Mouse (Mus musculus): Measurements from ENCODE around the gene Fancc. TPM values are rescaled to one million over a fixed set of nuclear protein-coding genes. Genes with fewer than 3 reads are reported as not detected.
A peak's percentile ranks its signal among the peaks of the same experiment; 100 is the strongest.
"Not testable (repeated sequence)": the region's sequence is repeated elsewhere in the genome, so short reads cannot be mapped to it uniquely, and the experiment has no call there.

Fancc gene
- polyA plus RNA-seq, 1 experiment from 2014 or later = 12.8 TPM

DNA sequence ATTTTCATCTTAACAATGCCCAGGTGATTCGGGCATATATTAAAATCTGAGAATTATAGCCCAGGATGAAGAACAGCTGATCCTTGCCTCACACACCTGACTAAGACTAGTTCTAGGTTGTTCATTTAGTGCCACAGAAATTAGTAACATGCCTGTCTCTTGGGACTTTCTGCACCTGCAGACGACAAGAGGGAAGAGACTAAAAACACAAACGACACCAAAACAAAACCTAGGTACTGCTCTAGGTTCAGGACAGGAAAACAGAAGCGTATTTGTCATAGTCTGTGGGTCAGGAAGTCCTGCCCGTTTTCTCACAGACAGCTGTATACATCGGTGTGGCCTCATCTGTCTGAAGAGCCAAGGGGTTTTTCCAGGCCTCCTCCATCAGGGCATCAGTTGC, 51.7 kb downstream of the Fancc start:
- no peaks in the 10 kb centered on the region for H3K9me3 ChIP-seq (replicated peaks; ENCODE audit: control insufficient read depth, low read length)
- ATAC-seq = no peak
- 92% methylated on average over 6 of the region's 6 CpGs for WGBS
- DNase-seq (ENCODE audit: low spot score) = no peak
- no peak overlapping the region for H3K4me3 ChIP-seq (ENCODE audit: low read depth, low read length)
- no peak overlapping the region for H3K9ac ChIP-seq (ENCODE audit: low read length)
- H3K27me3 ChIP-seq (replicated peaks; ENCODE audit: control insufficient read depth, insufficient read depth, low read length) = no peaks in the 10 kb centered on the region
- no peaks in the 10 kb centered on the region for H3K36me3 ChIP-seq (ENCODE audit: control insufficient read depth, insufficient read depth, low read length)
- no peak overlapping the region for H3K4me2 ChIP-seq (ENCODE audit: low read length)
- H3K27ac ChIP-seq (ENCODE audit: low read depth, low read length) = no peak overlapping the region
- no peaks in the 10 kb centered on the region for H3K4me1 ChIP-seq (ENCODE audit: control insufficient read depth, insufficient read depth, low read length)

DNA sequence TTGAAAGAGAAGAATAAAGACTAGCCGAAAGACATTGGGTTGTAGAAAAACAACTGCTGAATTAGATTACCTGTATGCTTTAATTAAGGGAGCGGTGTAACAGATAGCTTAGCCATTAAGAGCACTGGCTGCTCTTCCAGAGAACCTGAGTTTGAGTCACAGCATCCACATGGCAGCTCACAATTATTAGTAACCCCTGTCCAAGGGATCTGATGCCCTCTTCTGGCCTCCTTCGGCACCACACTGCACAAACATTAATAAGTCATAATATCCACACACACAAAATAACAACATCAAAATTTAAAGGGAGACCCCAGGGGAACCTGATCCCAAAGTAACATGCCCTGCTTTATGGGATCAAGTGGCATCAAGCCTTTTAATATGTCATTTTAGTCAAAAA, 64.3 kb downstream of the Fancc start:
- Histone ChIP-seq H3K9ac (ENCODE audit: low read length) (no peak overlapping the region), H3K4me2 (ENCODE audit: low read length) (no peak overlapping the region), H3K4me3 (ENCODE audit: low read depth, low read length) (no peak overlapping the region), H3K4me1 (ENCODE audit: control insufficient read depth, insufficient read depth, low read length) (no peaks in the 10 kb centered on the region), H3K9me3 (replicated peaks; ENCODE audit: control insufficient read depth, low read length) (no peaks in the 10 kb centered on the region), H3K27me3 (replicated peaks; ENCODE audit: control insufficient read depth, insufficient read depth, low read length) (no peaks in the 10 kb centered on the region), H3K36me3 (ENCODE audit: control insufficient read depth, insufficient read depth, low read length) (no peaks in the 10 kb centered on the region), H3K27ac (ENCODE audit: low read depth, low read length) (no peak overlapping the region)
- 86% methylated on average over 3 of the region's 3 CpGs for WGBS
- DNase-seq (ENCODE audit: low spot score) (no peak), ATAC-seq (no peak)

DNA sequence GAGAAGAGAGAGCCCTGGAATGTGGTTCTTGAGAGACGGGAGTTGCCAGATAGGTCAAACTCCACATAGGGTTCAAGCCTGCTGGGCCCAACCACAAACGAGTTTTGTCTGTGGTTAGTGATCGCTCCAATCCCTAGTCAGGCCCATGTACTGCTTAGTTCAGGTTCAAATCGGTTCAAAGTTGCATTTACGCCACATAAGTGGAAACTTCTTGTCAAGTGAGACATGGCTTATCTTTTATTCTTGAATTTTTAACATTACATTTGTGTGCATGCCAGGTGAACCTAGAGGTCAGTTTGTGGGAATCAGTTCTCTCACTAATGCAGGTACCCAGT, 65.3 kb downstream of the Fancc start:
- peak overlapping the region; percentile 58 for H3K4me3 ChIP-seq (ENCODE audit: low read depth, low read length)
- ATAC-seq (no peak), DNase-seq (ENCODE audit: low spot score) (no peak)
- peak overlapping the region; percentile 73 for H3K9ac ChIP-seq (ENCODE audit: low read length)
- 15% methylated on average over 5 of the region's 5 CpGs for WGBS
- H3K36me3 ChIP-seq (ENCODE audit: control insufficient read depth, insufficient read depth, low read length) = no peaks in the 10 kb centered on the region
- peak overlapping the region; percentile 61 for H3K4me2 ChIP-seq (ENCODE audit: low read length)
- H3K9me3 ChIP-seq (replicated peaks; ENCODE audit: control insufficient read depth, low read length) = no peaks in the 10 kb centered on the region
- H3K4me1 ChIP-seq (ENCODE audit: control insufficient read depth, insufficient read depth, low read length) = no peaks in the 10 kb centered on the region
- no peaks in the 10 kb centered on the region for H3K27me3 ChIP-seq (replicated peaks; ENCODE audit: control insufficient read depth, insufficient read depth, low read length)
- peak overlapping the region; percentile 91 for H3K27ac ChIP-seq (ENCODE audit: low read depth, low read length)

DNA sequence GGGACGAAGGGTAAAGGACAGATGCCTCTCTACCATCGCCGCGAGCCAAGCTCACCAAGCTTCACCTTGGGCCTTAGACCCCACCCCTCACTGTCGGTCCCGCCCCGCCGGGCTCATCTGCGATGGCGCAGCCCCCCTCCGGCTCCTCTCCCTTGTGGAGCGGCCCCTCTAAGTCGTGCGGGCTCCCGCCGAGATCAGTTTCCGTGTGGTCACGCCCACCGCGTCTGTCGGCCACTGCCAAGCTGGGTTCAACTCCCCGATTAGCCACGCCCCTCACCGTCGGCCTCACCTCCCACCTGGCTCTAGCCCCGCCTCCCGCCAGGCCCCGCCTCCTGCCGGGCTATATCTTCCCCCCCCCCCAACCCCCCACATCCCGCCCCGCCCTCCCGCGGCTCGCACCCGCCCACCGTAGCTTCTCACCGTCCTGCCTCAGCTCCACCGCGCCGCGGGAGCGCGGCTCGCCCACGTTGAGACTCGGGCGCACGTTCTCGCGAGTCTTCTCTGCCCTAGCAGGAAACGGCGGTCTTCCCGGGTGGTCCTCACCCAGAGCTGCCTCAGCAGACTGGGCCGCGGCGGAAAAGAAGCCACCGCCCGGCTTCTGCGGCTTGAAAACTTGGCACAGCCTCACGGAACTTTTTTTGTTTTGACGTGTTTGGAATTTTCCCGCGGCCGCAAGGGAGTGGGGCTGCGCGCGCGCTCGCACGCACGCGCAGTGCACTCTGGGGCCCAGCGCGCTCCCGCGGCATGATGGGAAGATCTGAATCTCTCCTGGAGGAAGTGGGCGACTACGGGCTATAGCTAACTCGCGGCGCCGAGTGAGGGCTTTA, 65.8 kb downstream of the Fancc start:
- under 1% methylated on average over 71 of the region's 82 CpGs for WGBS

DNA sequence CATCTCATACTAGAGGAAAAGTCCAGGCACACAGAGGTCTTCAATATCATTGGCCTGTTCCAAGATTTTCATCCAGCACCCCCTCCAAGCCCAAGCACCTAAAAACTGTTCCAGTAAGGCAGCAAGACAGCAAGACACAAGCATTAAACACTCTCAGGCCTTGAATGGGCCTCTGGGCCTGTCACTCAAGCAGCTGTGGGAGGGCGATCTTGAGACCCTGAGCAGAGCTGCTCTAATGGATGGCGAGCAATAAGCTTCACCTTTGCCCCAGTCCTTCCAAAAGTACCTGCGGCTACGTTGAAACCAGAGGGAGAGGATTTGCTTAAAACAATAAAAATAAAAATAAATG, 66.4 kb downstream of the Fancc start:
- DNase-seq (ENCODE audit: low spot score) = no peak
- H3K36me3 ChIP-seq (ENCODE audit: control insufficient read depth, insufficient read depth, low read length) = no peaks in the 10 kb centered on the region
- ATAC-seq = peak; percentile 62
- 0% methylated on average over 4 of the region's 4 CpGs for WGBS
- peak overlapping the region; percentile 58 for H3K4me3 ChIP-seq (ENCODE audit: low read depth, low read length)
- peak overlapping the region; percentile 61 for H3K4me2 ChIP-seq (ENCODE audit: low read length)
- H3K9me3 ChIP-seq (replicated peaks; ENCODE audit: control insufficient read depth, low read length) = no peaks in the 10 kb centered on the region
- no peaks in the 10 kb centered on the region for H3K4me1 ChIP-seq (ENCODE audit: control insufficient read depth, insufficient read depth, low read length)
- H3K27me3 ChIP-seq (replicated peaks; ENCODE audit: control insufficient read depth, insufficient read depth, low read length) = no peaks in the 10 kb centered on the region
- H3K27ac ChIP-seq (ENCODE audit: low read depth, low read length) = peak overlapping the region; percentile 39; the same call in 1 of the 2 replicates
- H3K9ac ChIP-seq (ENCODE audit: low read length) = peak overlapping the region; percentile 73

More for the DNA sequence above, 65.8 kb downstream of the Fancc start:
- peak; percentile 95 for DNase-seq (ENCODE audit: low spot score)
- Histone ChIP-seq H3K36me3 (ENCODE audit: control insufficient read depth, insufficient read depth, low read length) (no peaks in the 10 kb centered on the region), H3K27ac (ENCODE audit: low read depth, low read length) (peak overlapping the region; percentile 91), H3K9ac (ENCODE audit: low read length) (peak overlapping the region; percentile 73), H3K9me3 (replicated peaks; ENCODE audit: control insufficient read depth, low read length) (no peaks in the 10 kb centered on the region), H3K4me3 (ENCODE audit: low read depth, low read length) (peak overlapping the region; percentile 58), H3K4me2 (ENCODE audit: low read length) (peak overlapping the region; percentile 61), H3K4me1 (ENCODE audit: control insufficient read depth, insufficient read depth, low read length) (no peaks in the 10 kb centered on the region), H3K27me3 (replicated peaks; ENCODE audit: control insufficient read depth, insufficient read depth, low read length) (no peaks in the 10 kb centered on the region)
- ATAC-seq = peak; percentile 95

DNA sequence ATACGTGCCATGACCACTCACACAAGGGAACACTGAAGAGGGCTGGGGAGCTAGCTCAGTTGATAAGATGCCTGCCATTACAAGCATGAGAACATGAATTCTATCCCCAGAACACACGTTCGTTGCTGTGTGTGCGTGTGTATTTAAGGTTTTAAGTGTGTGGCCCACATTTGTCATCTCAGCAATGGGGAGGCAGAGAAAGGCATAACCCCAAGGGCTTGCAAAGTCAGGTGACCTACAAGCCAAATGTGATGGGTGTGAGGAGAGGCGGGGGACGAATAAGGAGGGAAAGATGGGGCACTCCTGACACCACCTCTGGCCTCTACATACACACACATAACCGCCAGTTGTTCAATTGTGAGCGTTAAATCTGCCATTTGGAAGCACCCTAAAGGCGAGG, 66.9 kb downstream of the Fancc start:
- 77% methylated on average over 9 of the region's 9 CpGs for WGBS
- Histone ChIP-seq H3K9ac (ENCODE audit: low read length) (peak overlapping the region; percentile 73; the same call in 1 of the 2 replicates), H3K27ac (ENCODE audit: low read depth, low read length) (peak overlapping the region; percentile 39; the same call in 1 of the 2 replicates), H3K4me3 (ENCODE audit: low read depth, low read length) (peak overlapping the region; percentile 58), H3K9me3 (replicated peaks; ENCODE audit: control insufficient read depth, low read length) (no peaks in the 10 kb centered on the region), H3K4me2 (ENCODE audit: low read length) (peak overlapping the region; percentile 61; the same call in 1 of the 2 replicates), H3K4me1 (ENCODE audit: control insufficient read depth, insufficient read depth, low read length) (no peaks in the 10 kb centered on the region), H3K36me3 (ENCODE audit: control insufficient read depth, insufficient read depth, low read length) (no peaks in the 10 kb centered on the region), H3K27me3 (replicated peaks; ENCODE audit: control insufficient read depth, insufficient read depth, low read length) (no peaks in the 10 kb centered on the region)
- ATAC-seq = 0 out of 2 replicates have a peak, but pooled peaks have one; percentile 1
- no peak for DNase-seq (ENCODE audit: low spot score)

DNA sequence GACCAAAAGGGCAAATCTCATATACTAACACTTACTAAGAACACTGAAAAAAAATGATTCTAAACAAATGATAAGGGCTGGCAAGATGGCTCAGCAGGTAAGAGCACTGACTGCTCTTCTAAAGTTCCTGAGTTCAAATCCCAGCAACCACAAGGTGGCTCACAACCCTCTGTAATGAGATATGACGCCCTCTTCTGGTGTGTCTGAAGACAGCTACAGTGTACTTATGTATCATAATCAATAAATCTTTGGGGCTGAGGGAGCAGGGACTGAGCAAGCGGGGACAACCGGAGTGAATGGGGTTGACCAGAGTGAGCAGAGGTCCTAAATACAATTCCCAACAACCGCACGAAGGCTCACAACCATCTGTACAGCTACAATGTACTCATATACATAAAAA, 68.9 kb downstream of the Fancc start:
- not testable (repeated sequence) for H3K4me3 ChIP-seq (ENCODE audit: low read depth, low read length); DNase-seq (ENCODE audit: low spot score); H3K27ac ChIP-seq (ENCODE audit: low read depth, low read length); H3K4me2 ChIP-seq (ENCODE audit: low read length); H3K9ac ChIP-seq (ENCODE audit: low read length); H3K36me3 ChIP-seq (ENCODE audit: control insufficient read depth, insufficient read depth, low read length); ATAC-seq; H3K27me3 ChIP-seq (replicated peaks; ENCODE audit: control insufficient read depth, insufficient read depth, low read length); H3K9me3 ChIP-seq (replicated peaks; ENCODE audit: control insufficient read depth, low read length); H3K4me1 ChIP-seq (ENCODE audit: control insufficient read depth, insufficient read depth, low read length)
- WGBS = 93% methylated on average over 5 of the region's 5 CpGs

DNA sequence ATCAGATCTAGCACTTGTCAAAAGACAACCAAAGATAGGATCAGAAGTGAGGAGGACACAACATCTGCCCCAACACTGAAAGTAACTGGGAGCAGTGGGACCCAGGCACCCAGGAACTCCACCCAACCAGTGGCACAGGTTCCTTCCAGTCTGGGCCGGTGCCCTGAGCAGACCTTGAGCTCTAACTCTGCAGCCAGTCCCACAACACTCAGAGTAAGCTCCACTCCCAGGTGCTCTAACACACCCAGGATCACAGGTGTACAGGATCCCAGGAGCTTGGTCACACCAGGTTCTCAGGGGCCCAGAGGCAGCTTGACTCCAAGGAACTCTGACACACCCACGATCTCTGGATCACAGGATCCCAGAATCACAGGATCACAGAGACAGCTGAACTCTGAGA, 74.0 kb downstream of the Fancc start:
- H3K27me3 ChIP-seq (replicated peaks; ENCODE audit: control insufficient read depth, insufficient read depth, low read length) = no peaks in the 10 kb centered on the region
- H3K4me2 ChIP-seq (ENCODE audit: low read length) = no peak overlapping the region
- ATAC-seq (no peak), DNase-seq (ENCODE audit: low spot score) (no peak)
- no peaks in the 10 kb centered on the region for H3K36me3 ChIP-seq (ENCODE audit: control insufficient read depth, insufficient read depth, low read length)
- H3K4me1 ChIP-seq (ENCODE audit: control insufficient read depth, insufficient read depth, low read length) = no peaks in the 10 kb centered on the region
- no peak overlapping the region for H3K27ac ChIP-seq (ENCODE audit: low read depth, low read length)
- no peak overlapping the region for H3K4me3 ChIP-seq (ENCODE audit: low read depth, low read length)
- 96% methylated on average over 2 of the region's 2 CpGs for WGBS
- no peak overlapping the region for H3K9ac ChIP-seq (ENCODE audit: low read length)
- no peaks in the 10 kb centered on the region for H3K9me3 ChIP-seq (replicated peaks; ENCODE audit: control insufficient read depth, low read length)

DNA sequence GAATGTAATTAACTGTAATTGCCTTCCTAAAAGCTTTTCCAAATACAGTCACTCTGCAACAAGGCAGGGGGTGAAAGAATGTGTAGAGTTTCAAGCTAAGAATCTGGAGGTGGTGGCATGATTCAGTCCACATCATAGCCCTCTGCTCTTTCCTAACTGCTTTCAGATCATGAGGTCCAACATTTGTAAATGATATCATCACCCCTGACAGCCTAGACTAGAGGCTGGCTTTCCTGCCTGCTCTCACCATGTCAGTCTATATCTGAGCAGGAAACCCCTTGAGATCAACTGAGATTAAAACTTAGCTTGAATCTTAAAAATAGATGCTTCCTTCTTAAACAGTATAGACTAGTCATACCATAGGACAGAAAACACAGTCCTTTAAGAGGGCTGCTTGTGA, 75.9 kb downstream of the Fancc start:
- no peak for DNase-seq (ENCODE audit: low spot score)
- H3K36me3 ChIP-seq (ENCODE audit: control insufficient read depth, insufficient read depth, low read length) = no peaks in the 10 kb centered on the region
- H3K27me3 ChIP-seq (replicated peaks; ENCODE audit: control insufficient read depth, insufficient read depth, low read length) = no peaks in the 10 kb centered on the region
- H3K4me2 ChIP-seq (ENCODE audit: low read length) = no peak overlapping the region
- H3K4me1 ChIP-seq (ENCODE audit: control insufficient read depth, insufficient read depth, low read length) = no peaks in the 10 kb centered on the region
- H3K4me3 ChIP-seq (ENCODE audit: low read depth, low read length) = no peak overlapping the region
- no peak for ATAC-seq
- no peak overlapping the region for H3K9ac ChIP-seq (ENCODE audit: low read length)
- H3K27ac ChIP-seq (ENCODE audit: low read depth, low read length) = no peak overlapping the region
- no peaks in the 10 kb centered on the region for H3K9me3 ChIP-seq (replicated peaks; ENCODE audit: control insufficient read depth, low read length)

Data from forebrain, embryonic 14.5 days (tissue).